Mouse (Mus musculus): ENCODE measurements around the gene Hoxc5. TPM values are rescaled to one million over a fixed set of nuclear protein-coding genes. Genes with fewer than 3 reads are reported as not detected.

Hoxc5 gene
- polyA plus RNA-seq, 1 experiment from 2014 or later = 0.42 TPM

DNA sequence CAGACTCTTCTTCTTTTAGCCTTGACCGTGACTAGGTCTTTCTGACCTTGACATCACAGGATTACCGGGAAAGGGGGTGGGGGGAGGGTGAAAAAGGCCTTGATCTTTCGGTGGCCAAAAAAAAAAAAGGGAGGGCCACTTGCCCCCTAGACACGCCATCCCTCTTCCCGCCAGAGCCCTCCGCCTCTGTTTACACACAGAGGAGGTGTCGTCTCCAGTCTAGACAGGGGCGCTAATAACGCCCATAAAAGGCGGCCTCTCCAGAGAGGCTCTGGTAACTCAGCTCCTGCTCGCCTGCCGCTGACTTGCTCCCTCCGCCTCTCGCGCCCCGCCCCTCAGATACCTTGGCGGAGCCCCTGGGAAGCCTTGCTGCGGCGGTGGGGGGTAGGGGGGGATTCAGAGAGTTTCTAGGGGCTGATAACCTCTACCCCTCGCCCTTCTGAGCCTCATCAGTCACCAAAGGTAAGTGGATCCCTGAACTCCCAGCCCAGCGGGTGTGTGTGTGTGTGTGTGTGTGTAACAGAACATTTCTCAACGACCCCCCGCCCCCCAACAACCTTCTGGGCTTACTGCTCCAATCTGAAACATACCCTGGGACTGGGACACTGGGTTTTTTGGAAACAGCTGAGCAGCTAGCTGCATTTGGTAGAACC lies 35.4 kb upstream of the Hoxc5 start:
- 1% methylated on average over 23 of the region's 23 CpGs for WGBS
- H3K27ac ChIP-seq = no peak overlapping the region
- ATAC-seq (replicated peaks; ENCODE audit: insufficient number of reproducible peaks, insufficient read depth, low FRiP score, low read depth) = no peak

DNA sequence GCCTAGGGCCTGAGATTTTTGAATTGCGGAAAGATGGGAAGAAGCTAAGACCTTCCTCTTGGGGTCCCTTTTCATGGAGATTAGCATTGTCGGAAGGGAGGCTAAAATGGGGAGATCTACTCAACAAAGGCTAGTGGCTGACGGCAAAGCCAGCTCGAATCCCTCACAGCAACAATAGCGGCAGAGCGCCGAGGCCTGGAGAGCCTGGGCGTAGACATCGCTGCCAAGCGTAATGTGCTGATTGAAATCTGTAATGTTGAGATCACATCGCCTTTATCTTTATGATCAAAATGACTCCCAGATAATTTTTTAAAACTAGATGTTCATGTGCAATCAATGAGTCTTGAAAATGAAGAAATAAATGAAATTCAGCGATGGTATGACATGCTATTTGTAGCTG lies 32.8 kb upstream of the Hoxc5 start:
- Histone ChIP-seq H3K9me3 (replicated peaks) (no peaks in the 10 kb centered on the region), H3K27ac (no peak overlapping the region), H3K27me3 (peaks cover 100% of the 10 kb centered on the region), H3K4me2 (no peak overlapping the region), H3K4me3 (no peak overlapping the region), H3K36me3 (no peaks in the 10 kb centered on the region), H3K9ac (no peak overlapping the region), H3K4me1 (replicated peaks) (peaks cover 10% of the 10 kb centered on the region; the same call in 1 of the 2 replicates)
- WGBS = 6% methylated on average over 12 of the region's 12 CpGs
- no peak for ATAC-seq (replicated peaks; ENCODE audit: insufficient number of reproducible peaks, insufficient read depth, low FRiP score, low read depth)

More for the DNA sequence above, 35.4 kb upstream of the Hoxc5 start:
- Histone ChIP-seq H3K36me3 (no peaks in the 10 kb centered on the region), H3K4me1 (replicated peaks) (peaks cover 7% of the 10 kb centered on the region; the same call in 1 of the 2 replicates), H3K9ac (no peak overlapping the region), H3K27me3 (peaks cover 100% of the 10 kb centered on the region), H3K4me2 (no peak overlapping the region), H3K9me3 (replicated peaks) (no peaks in the 10 kb centered on the region), H3K4me3 (no peak overlapping the region)

DNA sequence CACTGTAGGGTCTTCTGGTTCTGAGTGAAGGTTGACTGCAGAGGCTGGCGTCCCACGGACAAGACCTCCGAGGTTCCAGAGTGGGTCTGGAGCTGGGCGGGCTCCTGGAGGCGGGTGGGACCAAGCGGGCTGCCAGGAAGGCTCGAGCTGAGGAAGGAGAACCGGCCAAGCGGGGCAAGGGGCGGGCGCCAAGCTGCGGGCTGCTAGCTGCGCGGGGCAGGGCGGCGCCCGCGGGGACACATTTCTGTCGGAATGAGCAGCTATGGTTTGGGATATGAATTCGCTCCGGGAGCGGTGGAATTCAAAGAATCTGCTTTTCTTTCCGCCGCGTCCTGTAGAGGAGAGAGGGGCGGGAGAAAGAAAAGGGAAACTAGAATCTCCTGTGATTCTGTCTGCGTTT lies 32.3 kb upstream of the Hoxc5 start:
- H3K4me3 ChIP-seq = 0 out of 2 replicates have a peak overlapping the region, but pooled peaks have one; percentile 12
- peak overlapping the region; percentile 27; the same call in 1 of the 2 replicates for H3K4me2 ChIP-seq
- no peaks in the 10 kb centered on the region for H3K36me3 ChIP-seq
- H3K27me3 ChIP-seq = peaks cover 100% of the 10 kb centered on the region
- no peak overlapping the region for H3K27ac ChIP-seq
- WGBS = under 1% methylated on average over 27 of the region's 27 CpGs
- no peak overlapping the region for H3K9ac ChIP-seq
- no peak for ATAC-seq (replicated peaks; ENCODE audit: insufficient number of reproducible peaks, insufficient read depth, low FRiP score, low read depth)
- no peaks in the 10 kb centered on the region for H3K9me3 ChIP-seq (replicated peaks)
- H3K4me1 ChIP-seq (replicated peaks) = peaks cover 10% of the 10 kb centered on the region; the same call in 1 of the 2 replicates

DNA sequence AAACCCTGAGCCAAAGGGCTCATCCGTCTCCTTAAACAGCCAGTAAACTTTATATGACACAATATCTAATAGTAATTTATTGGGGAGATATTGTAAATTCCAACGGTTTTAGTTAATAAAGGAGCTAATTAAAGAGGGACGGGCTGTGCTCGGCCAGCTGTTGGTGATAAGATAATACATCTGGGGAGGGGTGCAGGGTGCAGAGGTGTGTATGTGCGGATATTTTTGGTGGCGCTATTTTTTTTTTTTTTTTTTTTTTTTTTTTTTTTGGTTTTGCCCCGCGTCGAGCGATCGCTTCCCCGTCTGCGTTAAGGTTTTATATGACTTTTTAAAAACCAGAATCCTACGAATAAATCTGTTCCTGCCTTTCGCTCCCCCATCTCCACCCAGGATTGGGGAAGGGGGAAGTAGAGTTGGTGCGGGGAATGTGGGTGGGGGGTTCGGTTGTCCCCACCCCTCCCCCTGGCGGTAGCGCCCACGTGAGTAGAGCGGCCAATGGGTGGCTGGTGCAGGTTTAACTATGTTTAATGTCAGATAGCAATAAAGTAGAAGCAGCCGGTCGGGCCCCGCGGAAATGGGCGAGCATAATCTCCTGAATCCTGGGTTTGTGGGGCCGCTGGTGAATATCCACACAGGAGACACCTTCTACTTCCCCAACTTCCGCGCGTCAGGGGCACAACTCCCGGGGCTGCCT lies 30.8 kb upstream of the Hoxc5 start, which contains the start of gene Hoxc12:
Gene Hoxc12 (plus strand): TSS at position 479 of the 694 bp plus-strand sequence.
- Histone ChIP-seq H3K9ac (no peak within 1 kb of the TSS), H3K9me3 (replicated peaks) (no peaks in the 10 kb centered on the region), H3K4me3 (0 out of 2 replicates have a peak within 1 kb of the TSS, but pooled peaks have one; percentile 10), H3K4me1 (replicated peaks) (peaks cover 10% of the 10 kb centered on the region; the same call in 1 of the 2 replicates), H3K27me3 (peaks cover 100% of the 10 kb centered on the region), H3K27ac (no peak within 1 kb of the TSS), H3K36me3 (no peaks in the 10 kb centered on the region), H3K4me2 (no peak within 1 kb of the TSS)
- WGBS = 1% methylated on average over 31 of the region's 31 CpGs
- no peak for ATAC-seq (replicated peaks; ENCODE audit: insufficient number of reproducible peaks, insufficient read depth, low FRiP score, low read depth)

DNA sequence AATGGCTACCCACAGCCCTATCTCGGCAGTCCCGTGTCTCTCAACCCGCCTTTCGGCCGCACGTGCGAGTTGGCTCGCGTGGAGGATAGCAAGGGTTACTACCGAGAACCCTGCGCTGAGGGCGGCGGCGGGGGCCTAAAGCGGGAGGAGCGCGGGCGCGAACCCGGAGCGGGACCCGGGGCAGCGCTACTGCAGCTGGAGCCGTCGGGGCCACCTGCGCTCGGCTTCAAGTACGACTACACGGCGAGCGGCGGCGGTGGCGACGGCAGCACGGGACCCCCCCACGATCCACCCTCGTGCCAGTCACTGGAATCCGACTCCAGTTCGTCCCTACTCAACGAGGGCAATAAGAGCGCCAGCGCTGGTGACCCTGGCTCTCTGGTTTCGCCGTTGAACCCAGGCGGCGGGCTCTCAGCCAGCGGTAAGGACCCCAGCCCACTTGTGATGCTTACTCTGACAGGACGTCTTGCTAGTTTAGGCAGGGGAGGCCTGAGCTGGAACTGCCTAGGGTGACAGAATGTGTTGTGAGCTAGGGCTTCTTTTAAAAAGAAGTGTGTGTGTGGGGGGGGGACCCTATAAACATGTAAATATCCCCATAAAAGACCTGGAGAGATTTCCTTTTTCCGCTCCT lies 30.1 kb upstream of the Hoxc5 start:
- 2% methylated on average over 50 of the region's 50 CpGs for WGBS
- 0 out of 2 replicates have a peak overlapping the region, but pooled peaks have one; percentile 10 for H3K4me3 ChIP-seq
- no peak overlapping the region for H3K27ac ChIP-seq
- H3K4me1 ChIP-seq (replicated peaks) = peaks cover 10% of the 10 kb centered on the region; the same call in 1 of the 2 replicates
- peaks cover 100% of the 10 kb centered on the region for H3K27me3 ChIP-seq
- ATAC-seq (replicated peaks; ENCODE audit: insufficient number of reproducible peaks, insufficient read depth, low FRiP score, low read depth) = no peak
- H3K4me2 ChIP-seq = no peak overlapping the region
- no peak overlapping the region for H3K9ac ChIP-seq
- no peaks in the 10 kb centered on the region for H3K9me3 ChIP-seq (replicated peaks)
- no peaks in the 10 kb centered on the region for H3K36me3 ChIP-seq

- Histone ChIP-seq H3K9ac (no peak overlapping the region), H3K27ac (no peak overlapping the region), H3K4me3 (no peak overlapping the region), H3K4me1 (replicated peaks) (peaks cover 14% of the 10 kb centered on the region), H3K4me2 (no peak overlapping the region), H3K36me3 (no peaks in the 10 kb centered on the region), H3K27me3 (peaks cover 100% of the 10 kb centered on the region), H3K9me3 (replicated peaks) (no peaks in the 10 kb centered on the region)
- no peak for ATAC-seq (replicated peaks; ENCODE audit: insufficient number of reproducible peaks, insufficient read depth, low FRiP score, low read depth)
- 1% methylated on average over 34 of the region's 34 CpGs for WGBS
These were observed 27.7 kb upstream of the Hoxc5 start for GRCm38 (mm10) chr15:102939256-102940155.

DNA sequence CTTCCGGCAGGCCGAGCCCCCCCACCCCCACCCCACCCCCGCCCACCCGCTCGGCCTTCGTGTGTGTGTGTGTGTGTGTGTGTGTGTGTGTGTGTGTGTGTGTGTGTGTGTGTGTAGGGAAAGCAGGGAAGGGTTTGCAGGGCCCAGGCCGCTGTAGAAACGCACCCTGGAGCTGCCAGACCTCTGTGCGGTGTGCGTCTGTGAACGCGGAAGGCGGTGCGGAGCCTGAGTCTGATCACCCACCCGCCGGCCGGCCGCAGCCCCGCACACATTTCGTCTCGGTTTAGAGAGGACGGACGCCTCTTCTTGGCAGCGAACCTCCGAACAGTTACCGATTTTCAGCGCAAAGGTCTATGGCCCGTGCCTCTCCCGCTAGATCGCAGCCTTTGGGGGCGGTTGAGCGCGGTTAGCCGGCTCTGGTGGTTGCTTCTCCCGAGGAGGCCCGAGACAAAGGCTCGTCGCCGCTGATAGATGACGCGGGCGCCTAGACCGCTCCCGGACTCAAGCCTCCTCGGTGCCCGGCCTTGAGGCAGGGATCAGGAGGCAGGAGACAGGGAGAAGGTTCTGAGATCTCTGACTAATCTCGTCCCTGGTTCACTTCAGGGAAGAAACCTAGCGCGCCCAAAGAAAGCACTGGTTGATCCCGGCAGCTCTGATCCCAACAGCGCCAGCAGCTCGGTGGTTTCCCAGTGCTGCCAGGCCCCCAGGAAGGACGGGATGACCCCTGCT lies 24.3 kb upstream of the Hoxc5 start:
- H3K4me2 ChIP-seq = peak overlapping the region; percentile 55
- 0 out of 2 replicates have a peak overlapping the region, but pooled peaks have one; percentile 15 for H3K9ac ChIP-seq
- H3K27me3 ChIP-seq = peaks cover 100% of the 10 kb centered on the region
- whole genome bisulfite sequencing = under 1% methylated on average over 49 of the region's 53 CpGs
- no peak for ATAC-seq (replicated peaks; ENCODE audit: insufficient number of reproducible peaks, insufficient read depth, low FRiP score, low read depth)
- no peak overlapping the region for H3K27ac ChIP-seq
- H3K36me3 ChIP-seq = no peaks in the 10 kb centered on the region
- no peaks in the 10 kb centered on the region for H3K9me3 ChIP-seq (replicated peaks)
- H3K4me1 ChIP-seq (replicated peaks) = peaks cover 5% of the 10 kb centered on the region
- H3K4me3 ChIP-seq = peak overlapping the region; percentile 35

DNA sequence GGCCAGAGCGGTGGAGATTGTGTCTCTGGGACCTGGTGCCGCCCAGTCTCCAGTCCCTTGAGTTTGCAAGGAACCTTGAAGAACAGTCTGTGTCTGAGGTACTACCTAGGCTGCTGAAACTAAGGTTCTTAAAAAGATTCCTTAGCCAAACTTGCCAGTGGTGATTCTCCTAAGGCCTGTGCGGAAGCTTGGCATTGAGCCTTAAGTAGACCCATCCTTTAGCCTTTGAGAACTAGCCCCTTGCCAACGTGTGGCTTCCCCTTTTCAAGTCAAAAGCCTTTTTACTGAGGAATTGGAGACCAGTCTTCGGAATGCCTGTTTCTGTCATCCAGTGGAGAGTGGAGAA lies 23.8 kb upstream of the Hoxc5 start:
- no peaks in the 10 kb centered on the region for H3K9me3 ChIP-seq (replicated peaks)
- peaks cover 100% of the 10 kb centered on the region for H3K27me3 ChIP-seq
- no peak overlapping the region for H3K9ac ChIP-seq
- peaks cover 5% of the 10 kb centered on the region for H3K4me1 ChIP-seq (replicated peaks)
- no peak for ATAC-seq (replicated peaks; ENCODE audit: insufficient number of reproducible peaks, insufficient read depth, low FRiP score, low read depth)
- peak overlapping the region; percentile 55; the same call in 1 of the 2 replicates for H3K4me2 ChIP-seq
- H3K4me3 ChIP-seq = peak overlapping the region; percentile 35; the same call in 1 of the 2 replicates
- no peaks in the 10 kb centered on the region for H3K36me3 ChIP-seq
- 4% methylated on average over 5 of the region's 5 CpGs for WGBS
- H3K27ac ChIP-seq = no peak overlapping the region

GRCm38 (mm10) chr15:102945185-102946077 lies 21.8 kb upstream of the Hoxc5 start:
- no peak overlapping the region for H3K4me3 ChIP-seq
- 13% methylated on average over 22 of the region's 22 CpGs for WGBS

More at GRCm38 (mm10) chr15:102945185-102946077, 21.8 kb upstream of the Hoxc5 start:
- peaks cover 5% of the 10 kb centered on the region for H3K4me1 ChIP-seq (replicated peaks)
- no peak overlapping the region for H3K9ac ChIP-seq
- no peaks in the 10 kb centered on the region for H3K36me3 ChIP-seq
- no peak for ATAC-seq (replicated peaks; ENCODE audit: insufficient number of reproducible peaks, insufficient read depth, low FRiP score, low read depth)
- peaks cover 100% of the 10 kb centered on the region for H3K27me3 ChIP-seq
- no peak overlapping the region for H3K27ac ChIP-seq
- no peaks in the 10 kb centered on the region for H3K9me3 ChIP-seq (replicated peaks)
- no peak overlapping the region for H3K4me2 ChIP-seq

Measured in heart, embryonic 15.5 days (tissue).